Mouse (Mus musculus) intestine, embryonic 14.5 days (tissue): Measurements from ENCODE around the gene Adgrb2. TPM values are rescaled to one million over a fixed set of nuclear protein-coding genes. Genes with fewer than 3 reads are reported as not detected.

ENCODE experiments used
- ATAC-seq: fragments of 200-750 bp; cut with Nextera tagmentation; replicated peaks from 2 replicates; pipeline ENCODE4 v1.8.0; 2017; ENCODE audit warnings: low read depth, moderate number of reproducible peaks, moderate TSS enrichment, moderate library complexity; ENCODE audit not compliant: low FRiP score, low TSS enrichment
- DNase-seq: peaks from one replicate; pipeline ENCODE4 v3.0.0-alpha.2; 2018; ENCODE audit warnings: low spot score
- H3K27ac ChIP-seq: fragments of 300-500 bp; sonication (generic); 2 replicates; pipeline ENCODE4 v1.5.1; 2014; ENCODE audit warnings: low read depth, mild to moderate bottlenecking, control low read depth
- H3K27me3 ChIP-seq: fragments of 300-500 bp; sonication (generic); replicated peaks from 2 replicates; pipeline ENCODE4 v1.6.1; 2014; ENCODE audit warnings: low read length, control low read depth; ENCODE audit not compliant: control insufficient read depth, insufficient read depth
- H3K36me3 ChIP-seq: fragments of 300-500 bp; sonication (generic); 2 replicates; pipeline ENCODE4 v1.6.1; 2014; ENCODE audit warnings: low read length, control low read depth; ENCODE audit not compliant: control insufficient read depth, insufficient read depth
- H3K4me1 ChIP-seq: fragments of 300-500 bp; sonication (generic); replicated peaks from 2 replicates; pipeline ENCODE4 v1.6.1; 2014; ENCODE audit warnings: low read length, control low read depth, mixed read lengths; ENCODE audit not compliant: control insufficient read depth, insufficient read depth
- H3K4me2 ChIP-seq: fragments of 300-500 bp; sonication (generic); 2 replicates; pipeline ENCODE4 v1.6.1; 2014; ENCODE audit warnings: low read length
- H3K4me3 ChIP-seq: fragments of 300-500 bp; sonication (generic); 2 replicates; pipeline ENCODE4 v1.5.1; 2014; ENCODE audit warnings: low read depth, low read length, control low read depth, mixed read lengths
- H3K9ac ChIP-seq: fragments of 300-500 bp; sonication (generic); 2 replicates; pipeline ENCODE4 v1.6.1; 2014; ENCODE audit warnings: mild to moderate bottlenecking, low read length
- H3K9me3 ChIP-seq: fragments of 300-500 bp; sonication (generic); 2 replicates; pipeline ENCODE4 v1.6.1; 2016; ENCODE audit warnings: low read length, control low read depth; ENCODE audit not compliant: control insufficient read depth
- WGBS: fragments of 180-500 bp; shearing (Covaris S2); extraction: QIAGEN DNeasy Blood & Tissue Kit; methylation state at CpG from one replicate; pipeline ENCODE4 v1.1.7; 2014; 5-methylcytosine and 5-hydroxymethylcytosine counted together
- polyA plus RNA-seq: library from polyadenylated mRNA; unstranded; fragments of >200 nt; fragmentation: Nextera tagmentation; extraction: Ambion mirVana; gene quantifications from 2 replicates; pipeline ENCODE4 v1.2.1, GENCODE M21; 2014

The Adgrb2 gene
- polyA plus RNA-seq, 1 experiment from 2014 or later, result 2.9 TPM

- H3K9me3 ChIP-seq, result peaks cover 3% of the 10 kb centered on the region; the same call in 1 of the 2 replicates
- WGBS, result 35% methylated on average over 4 of the region's 4 CpGs
- peak overlapping the region; percentile 74 for H3K9ac ChIP-seq
- peak overlapping the region; percentile 50 for H3K4me3 ChIP-seq
- no peaks in the 10 kb centered on the region for H3K27me3 ChIP-seq
- H3K4me1 ChIP-seq, result peaks cover 34% of the 10 kb centered on the region
- ATAC-seq (peak; percentile 32; the same call in 1 of the 2 replicates), DNase-seq (no peak)
- H3K4me2 ChIP-seq, result peak overlapping the region; percentile 93
- H3K36me3 ChIP-seq, result 0 out of 2 replicates have a peak, but pooled peaks cover 11% of the 10 kb centered on the region
- H3K27ac ChIP-seq, result peak overlapping the region; percentile 95
These were observed 63.5 kb downstream of the Adgrb2 start for GRCm38 (mm10) chr4:130048203-130048479.

DNA sequence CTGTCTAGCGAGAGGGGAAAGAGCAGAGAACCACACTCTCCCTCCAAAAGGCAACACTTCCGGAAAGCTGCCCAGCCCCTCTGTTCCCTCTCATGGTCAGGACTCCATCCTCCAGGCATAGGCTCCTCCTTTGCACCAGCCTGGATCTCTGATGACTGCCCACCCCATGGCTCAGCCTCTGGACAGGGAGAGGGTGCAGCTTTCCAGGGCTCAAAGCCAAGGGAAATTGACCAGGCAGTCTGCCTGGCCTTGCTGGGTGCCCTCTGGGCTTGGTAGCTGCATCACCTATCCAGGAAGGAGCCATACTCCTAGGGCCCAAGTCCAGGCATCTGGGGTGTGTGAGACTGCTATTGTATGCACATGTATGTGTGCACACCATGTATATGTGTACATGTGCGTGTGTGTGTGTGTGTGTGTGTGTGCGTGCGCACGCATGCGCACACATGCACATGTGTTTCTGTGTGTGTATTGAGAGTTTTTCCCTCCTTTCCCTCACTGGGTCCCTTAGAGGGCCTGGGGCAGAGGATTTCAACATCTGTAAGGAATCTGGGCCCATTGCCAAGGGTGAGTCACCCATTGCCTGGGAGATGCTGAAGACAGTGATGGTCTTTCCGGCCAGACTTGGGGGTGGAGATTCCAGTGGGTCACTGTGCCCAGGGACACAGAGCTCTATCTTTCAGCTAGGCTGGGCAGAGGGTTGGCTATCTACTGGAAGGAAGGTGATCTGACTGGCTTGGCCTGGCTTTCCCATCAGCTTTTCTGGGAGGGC, 65.6 kb downstream of the Adgrb2 start:
- Histone ChIP-seq H3K36me3 (0 out of 2 replicates have a peak, but pooled peaks cover 28% of the 10 kb centered on the region), H3K27ac (peak overlapping the region; percentile 69), H3K4me3 (no peak overlapping the region), H3K9me3 (peaks cover 3% of the 10 kb centered on the region; the same call in 1 of the 2 replicates), H3K27me3 (no peaks in the 10 kb centered on the region), H3K4me1 (peaks cover 33% of the 10 kb centered on the region), H3K4me2 (peak overlapping the region; percentile 93), H3K9ac (no peak overlapping the region)
- ATAC-seq (peak; percentile 7; the same call in 1 of the 2 replicates), DNase-seq (peak; percentile 84)
- WGBS, result 63% methylated on average over 8 of the region's 8 CpGs

DNA sequence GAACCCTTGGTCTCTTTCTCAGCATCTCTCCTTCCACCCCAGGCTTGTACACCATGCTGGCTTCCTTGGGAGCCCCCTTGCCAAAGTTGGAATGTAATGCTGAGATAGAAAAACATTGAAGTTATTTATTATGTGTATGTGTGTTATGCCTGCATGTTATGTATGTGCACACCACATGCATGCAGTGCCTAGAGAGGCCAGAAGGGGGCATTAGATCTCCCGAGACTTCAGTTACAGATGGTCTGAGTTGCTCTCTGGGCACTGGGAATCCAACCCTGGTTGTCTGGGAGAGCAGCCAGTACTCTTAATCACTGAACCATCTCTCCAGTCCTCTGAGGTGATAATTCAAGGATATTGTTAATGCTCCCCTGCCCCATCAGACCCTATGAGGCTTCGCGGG, 67.6 kb downstream of the Adgrb2 start:
- Histone ChIP-seq H3K4me2 (no peak overlapping the region), H3K27ac (no peak overlapping the region), H3K9me3 (peaks cover 3% of the 10 kb centered on the region; the same call in 1 of the 2 replicates), H3K4me3 (no peak overlapping the region), H3K4me1 (peaks cover 31% of the 10 kb centered on the region), H3K36me3 (0 out of 2 replicates have a peak, but pooled peaks cover 34% of the 10 kb centered on the region), H3K27me3 (no peaks in the 10 kb centered on the region), H3K9ac (no peak overlapping the region)
- 97% methylated on average over 3 of the region's 3 CpGs for WGBS
- ATAC-seq (no peak), DNase-seq (no peak)

GRCm38 (mm10) chr4:130053111-130053510, 68.4 kb downstream of the Adgrb2 start:
- Histone ChIP-seq H3K36me3 (peaks cover 40% of the 10 kb centered on the region; the same call in 1 of the 2 replicates), H3K27ac (no peak overlapping the region), H3K4me2 (no peak overlapping the region), H3K9me3 (peaks cover 3% of the 10 kb centered on the region; the same call in 1 of the 2 replicates), H3K4me1 (peaks cover 31% of the 10 kb centered on the region), H3K4me3 (no peak overlapping the region), H3K9ac (no peak overlapping the region), H3K27me3 (no peaks in the 10 kb centered on the region)
- DNase-seq (no peak), ATAC-seq (no peak)
- 89% methylated on average over 9 of the region's 9 CpGs for WGBS

DNA sequence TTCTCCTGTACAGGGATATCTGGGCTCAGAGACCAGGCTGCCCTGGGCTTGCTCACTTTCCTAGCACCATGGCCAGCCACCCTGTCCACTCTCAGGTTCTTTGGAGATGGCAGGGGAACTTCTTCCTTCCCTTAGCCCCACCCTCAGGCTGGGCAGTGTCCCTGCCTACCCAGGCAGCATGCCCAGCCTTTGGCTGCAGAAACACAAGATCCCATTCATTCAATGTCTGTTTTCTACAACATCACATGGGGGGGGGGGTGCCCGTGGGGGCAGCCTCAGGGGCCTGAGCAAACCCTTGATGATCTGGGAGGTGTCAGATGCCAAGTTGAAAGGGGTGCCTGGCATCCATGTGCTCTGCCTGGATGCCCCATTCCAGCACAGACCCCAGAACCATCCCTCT, 70.1 kb downstream of the Adgrb2 start:
- no peaks in the 10 kb centered on the region for H3K27me3 ChIP-seq
- peaks cover 53% of the 10 kb centered on the region for H3K36me3 ChIP-seq
- no peak overlapping the region for H3K27ac ChIP-seq
- DNase-seq (no peak), ATAC-seq (no peak)
- H3K4me2 ChIP-seq, result no peak overlapping the region
- H3K9me3 ChIP-seq, result peaks cover 3% of the 10 kb centered on the region; the same call in 1 of the 2 replicates
- no peak overlapping the region for H3K9ac ChIP-seq
- peaks cover 16% of the 10 kb centered on the region for H3K4me1 ChIP-seq
- WGBS, result 22% methylated on average over 1 of the region's 1 CpGs
- no peak overlapping the region for H3K4me3 ChIP-seq

DNA sequence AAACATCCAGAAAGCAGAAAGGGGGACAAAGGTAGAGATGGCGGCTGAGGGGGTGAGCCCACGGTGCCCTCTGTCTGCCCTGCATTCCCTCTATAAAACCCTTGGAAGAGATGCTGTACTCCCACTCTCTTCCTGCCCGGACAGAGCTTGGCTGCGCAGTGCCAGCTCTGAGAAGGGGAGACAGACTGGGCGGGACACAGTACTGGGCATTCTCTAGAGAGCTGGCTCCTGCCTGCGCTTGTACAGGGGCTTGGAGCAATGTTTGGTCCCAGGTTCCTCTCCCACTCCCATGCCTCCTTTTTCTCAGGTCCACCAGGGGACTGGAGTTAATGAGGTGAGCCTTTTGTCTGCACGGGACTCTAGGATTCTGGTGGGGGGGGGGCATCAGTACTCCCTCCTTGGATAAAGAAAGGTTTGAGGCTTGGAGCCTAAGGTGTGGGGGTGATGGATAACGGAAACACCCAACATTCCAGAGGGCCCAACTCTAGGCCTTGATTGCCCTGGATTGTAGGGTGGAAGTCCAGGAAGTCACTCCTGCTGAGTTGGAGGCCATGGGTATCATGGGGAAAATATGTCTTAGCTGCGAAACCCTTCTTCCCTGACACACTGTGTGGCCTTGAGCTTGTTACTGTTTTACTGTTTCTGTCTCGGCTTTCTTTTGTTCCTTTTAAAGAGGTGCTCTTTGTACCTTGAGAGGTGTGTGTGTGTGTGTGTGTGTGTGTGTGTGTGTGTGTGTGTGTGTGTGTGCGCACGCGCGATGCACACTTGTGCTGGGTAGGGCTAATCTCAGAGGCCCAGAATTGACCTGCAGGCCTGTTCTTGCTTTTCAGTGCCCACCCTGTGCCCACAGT, 70.7 kb downstream of the Adgrb2 start:
- Histone ChIP-seq H3K9ac (no peak overlapping the region), H3K4me2 (no peak overlapping the region), H3K36me3 (peaks cover 57% of the 10 kb centered on the region), H3K9me3 (peaks cover 3% of the 10 kb centered on the region; the same call in 1 of the 2 replicates), H3K27ac (no peak overlapping the region), H3K4me1 (peaks cover 9% of the 10 kb centered on the region), H3K4me3 (no peak overlapping the region), H3K27me3 (no peaks in the 10 kb centered on the region)
- no peak for DNase-seq
- peak; percentile 18; the same call in 1 of the 2 replicates for ATAC-seq
- 74% methylated on average over 14 of the region's 14 CpGs for WGBS

DNA sequence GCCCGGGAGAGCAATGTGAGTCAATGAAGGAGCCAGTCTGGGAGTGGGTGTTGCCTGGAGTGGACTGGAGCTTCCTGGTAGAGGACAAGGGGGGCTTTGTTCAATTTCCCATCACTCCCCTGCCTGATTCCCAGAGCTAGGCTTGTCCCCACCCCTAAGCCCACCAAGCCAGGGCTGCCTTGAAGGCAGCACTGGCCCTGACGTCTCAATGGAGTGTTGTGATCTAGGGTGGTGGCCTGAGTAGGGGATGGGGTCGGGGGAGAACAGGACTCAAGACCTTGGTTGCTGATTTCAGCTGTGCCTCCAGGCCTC, 71.3 kb downstream of the Adgrb2 start:
- H3K4me2 ChIP-seq, result no peak overlapping the region
- no peak overlapping the region for H3K27ac ChIP-seq
- ATAC-seq, result no peak
- no peak for DNase-seq
- 74% methylated on average over 3 of the region's 3 CpGs for WGBS
- H3K36me3 ChIP-seq, result peaks cover 62% of the 10 kb centered on the region
- peaks cover 9% of the 10 kb centered on the region for H3K4me1 ChIP-seq
- no peak overlapping the region for H3K9ac ChIP-seq
- no peaks in the 10 kb centered on the region for H3K27me3 ChIP-seq
- H3K9me3 ChIP-seq, result peaks cover 3% of the 10 kb centered on the region; the same call in 1 of the 2 replicates
- H3K4me3 ChIP-seq, result no peak overlapping the region

- H3K36me3 ChIP-seq, result peaks cover 67% of the 10 kb centered on the region
- H3K4me2 ChIP-seq, result no peak overlapping the region
- H3K9me3 ChIP-seq, result peaks cover 3% of the 10 kb centered on the region; the same call in 1 of the 2 replicates
- H3K27ac ChIP-seq, result no peak overlapping the region
- DNase-seq (no peak), ATAC-seq (no peak)
- H3K4me3 ChIP-seq, result no peak overlapping the region
- no peak overlapping the region for H3K9ac ChIP-seq
- 70% methylated on average over 3 of the region's 3 CpGs for WGBS
- H3K27me3 ChIP-seq, result no peaks in the 10 kb centered on the region
- peaks cover 9% of the 10 kb centered on the region; the same call in 1 of the 2 replicates for H3K4me1 ChIP-seq
These were observed 71.8 kb downstream of the Adgrb2 start for GRCm38 (mm10) chr4:130056471-130056870.
